ENCODE assay signal across 8 mouse cellular contexts in genomic region chr19:43959162-43959561, GRCm38 (mm10). TPM values are rescaled to one million over a fixed set of nuclear protein-coding genes. Genes with fewer than 3 reads are reported as not detected.
A peak's percentile ranks its signal among the peaks of the same experiment; 100 is the strongest.
DNase-seq lines count a peak whose midpoint lies in the region; ATAC-seq and TF ChIP-seq lines count a peak whose summit lies in the region.

No protein-coding gene starts in this region.

- WGBS in embryonic facial prominence, embryonic 11.5 days, result 31% methylated on average over 2 of the region's 2 CpGs
- 16% methylated on average over 2 of the region's 2 CpGs for WGBS in small intestine, adult 2 months

- no peak overlapping the region for H3K4me3 ChIP-seq in MEL (ENCODE audit: control insufficient read depth in 1 of 2, insufficient read depth in 1 of 2, low read depth in 2 of 2, low read length in 2 of 2)
- H3K4me3 ChIP-seq in embryonic facial prominence, embryonic 11.5 days (ENCODE audit: low read depth, low read length), result no peak overlapping the region
- H3K4me3 ChIP-seq in small intestine, adult 2 months (ENCODE audit: low read depth, low read length), result no peak overlapping the region

- peak; percentile 85 for DNase-seq in MEL (ENCODE audit: low read depth, low spot score)
- peak; percentile 51 to 58 for DNase-seq in adrenal gland, postnatal 4 days (ENCODE audit: low spot score in 2 of 2)
- DNase-seq in embryonic facial prominence, embryonic 11.5 days (ENCODE audit: low spot score), result peak; percentile 78
- peak; percentile 72 to 83 for DNase-seq in heart, postnatal 14 days
- DNase-seq in layer of hippocampus, adult 9-10 months (ENCODE audit: low spot score), result peak; percentile 60
- DNase-seq in lung, postnatal 25 days (ENCODE audit: low spot score), result peak; percentile 70

- H3K9ac ChIP-seq in MEL (ENCODE audit: control insufficient read depth, low read depth, low read length, poor library complexity, severe bottlenecking), result no peak overlapping the region
- no peak overlapping the region for H3K9ac ChIP-seq in embryonic facial prominence, embryonic 11.5 days (replicated peaks; ENCODE audit: low read length)

- H3K9me3 ChIP-seq in MEL (replicated peaks; ENCODE audit: insufficient read depth, low read length), result no peaks in the 10 kb centered on the region
- H3K9me3 ChIP-seq in embryonic facial prominence, embryonic 11.5 days (replicated peaks; ENCODE audit: control insufficient read depth, low read length), result no peaks in the 10 kb centered on the region

- intact Hi-C loops in heart, postnatal 14 days (cut with DNase I), result loop anchor here (1.0 to 5.0 kb wide), 2 partner anchors 107 to 127 kb away; no protein-coding TSS in a partner anchor

- no peak for ATAC-seq in embryonic facial prominence, embryonic 11.5 days (replicated peaks; ENCODE audit: insufficient number of reproducible peaks, low FRiP score, low TSS enrichment, low read depth)
- no peak for ATAC-seq in inflammation-experienced regulatory T-cells, adult 6 months

- no peak for TF ChIP-seq POLR2A in MEL (IDR thresholded peaks at IDR 0.05; ENCODE audit: control insufficient read depth in 1 of 2, insufficient read depth in 1 of 2, low read depth in 1 of 2, low read length in 2 of 2, poor library complexity in 1 of 2)
- no peak for TF ChIP-seq POLR2A in small intestine, adult 2 months (IDR thresholded peaks at IDR 0.05; ENCODE audit: low read depth, low read length)

- H3K36me3 ChIP-seq in MEL (ENCODE audit: control insufficient read depth in 1 of 2, insufficient read depth in 2 of 2, low read length in 2 of 2), result no peaks in the 10 kb centered on the region
- H3K36me3 ChIP-seq in embryonic facial prominence, embryonic 11.5 days (replicated peaks; ENCODE audit: control insufficient read depth, insufficient read depth, low read depth, low read length), result no peaks in the 10 kb centered on the region
- H3K36me3 ChIP-seq in small intestine, adult 2 months (ENCODE audit: control insufficient read depth, insufficient read depth, low read length), result no peaks in the 10 kb centered on the region

- H3K4me1 ChIP-seq in MEL (ENCODE audit: control insufficient read depth in 1 of 2, insufficient read depth in 2 of 2, low read length in 2 of 2), result no peaks in the 10 kb centered on the region
- H3K4me1 ChIP-seq in embryonic facial prominence, embryonic 11.5 days (ENCODE audit: control insufficient read depth, insufficient read depth, low read length), result no peaks in the 10 kb centered on the region
- H3K4me1 ChIP-seq in small intestine, adult 2 months (ENCODE audit: control insufficient read depth, insufficient read depth, insufficient read length, low read length), result peaks cover 17% of the 10 kb centered on the region

- H3K4me2 ChIP-seq in embryonic facial prominence, embryonic 11.5 days (ENCODE audit: low read depth, low read length), result no peak overlapping the region

- TF ChIP-seq EP300 in MEL (IDR thresholded peaks at IDR 0.05; ENCODE audit: low read depth in 1 of 2, low read length in 2 of 2), result no peak

- peak; percentile 70 for TF ChIP-seq RAD21 in MEL (IDR thresholded peaks at IDR 0.05; ENCODE audit: low read depth, low read length)

- H3K27ac ChIP-seq in MEL (ENCODE audit: control insufficient read depth, low read depth, low read length), result no peak overlapping the region
- H3K27ac ChIP-seq in embryonic facial prominence, embryonic 11.5 days (replicated peaks; ENCODE audit: low read depth, low read length), result no peak overlapping the region
- no peak overlapping the region for H3K27ac ChIP-seq in small intestine, adult 2 months (ENCODE audit: insufficient read depth, low read depth, low read length)

- H3K27me3 ChIP-seq in MEL (ENCODE audit: control insufficient read depth in 1 of 2, insufficient read depth in 2 of 2, low read length in 2 of 2), result peaks cover 0 to 12% of the 10 kb centered on the region in 2 experiments; a peak in 3 of 4 replicates
- no peaks in the 10 kb centered on the region for H3K27me3 ChIP-seq in embryonic facial prominence, embryonic 11.5 days (ENCODE audit: control insufficient read depth, insufficient read depth, low read length)
- H3K27me3 ChIP-seq in small intestine, adult 2 months (ENCODE audit: control insufficient read depth, insufficient read depth, low read length), result no peaks in the 10 kb centered on the region

- no peaks in the 10 kb centered on the region for H3K79me2 ChIP-seq in MEL (ENCODE audit: control insufficient read depth, insufficient read depth, low read length, poor library complexity)

- TF ChIP-seq CTCF in MEL (IDR thresholded peaks at IDR 0.05 in 2 of 3, conservative IDR thresholded peaks at IDR 0.05 in 1 of 3; ENCODE audit: control insufficient read depth in 1 of 3, insufficient read depth in 1 of 3, low read depth in 2 of 3, low read length in 3 of 3, poor library complexity in 1 of 3, severe bottlenecking in 1 of 3), result peak; percentile 96 to 100 (median 96)
- peak; percentile 95 for TF ChIP-seq CTCF in small intestine, adult 2 months (IDR thresholded peaks at IDR 0.05; ENCODE audit: extremely low read depth, insufficient read length, insufficient replicate concordance, low read depth, low read length)

TF ChIP-seq in MEL, 35 proteins besides CTCF, POLR2A, EP300 and RAD21:
- TF ChIP-seq NELFE (IDR thresholded peaks at IDR 0.05; ENCODE audit: low read depth, low read length), result no peak
- no peak for TF ChIP-seq UBTF (IDR thresholded peaks at IDR 0.05; ENCODE audit: borderline replicate concordance, insufficient read depth, low read depth, low read length)
- TF ChIP-seq GATA1 (IDR thresholded peaks at IDR 0.05; ENCODE audit: low read depth, low read length), result no peak
- TF ChIP-seq RCOR1 (IDR thresholded peaks at IDR 0.05; ENCODE audit: low read depth, low read length), result no peak
- peak; percentile 22; the same call in 1 of the 2 replicates for TF ChIP-seq MAX (IDR thresholded peaks at IDR 0.05; ENCODE audit: low read length)
- no peak for TF ChIP-seq MEF2A (IDR thresholded peaks at IDR 0.05; ENCODE audit: extremely low read depth, insufficient replicate concordance, low read depth, low read length, poor library complexity, severe bottlenecking)
- peak; percentile 54 for TF ChIP-seq ZC3H11A (IDR thresholded peaks at IDR 0.05; ENCODE audit: low read depth, low read length)
- TF ChIP-seq SMC3 (IDR thresholded peaks at IDR 0.05; ENCODE audit: low read depth, low read length), result peak; percentile 90
- no peak for TF ChIP-seq MAFK (IDR thresholded peaks at IDR 0.05; ENCODE audit: borderline replicate concordance, low read depth, low read length)
- no peak for TF ChIP-seq E2F4 (IDR thresholded peaks at IDR 0.05; ENCODE audit: borderline replicate concordance, low read depth, low read length)
- no peak for TF ChIP-seq ETS1 (IDR thresholded peaks at IDR 0.05; ENCODE audit: low read depth, low read length)

RNA-seq across cellular contexts. Expression of gene Dnmbp, which starts 19.2 kb away (rescaled TPM):
- 5.4 and 6.2 TPM in 2 replicates for total RNA-seq in MEL (2012; rRNA removed)
- 1 to 10 TPM in 1 of 2 experiments, not detected in 1; 9.4 TPM for polyA plus RNA-seq in MEL (2012; ENCODE audit: insufficient read depth in 1 of 2, insufficient read length in 2 of 2, low read depth in 1 of 2, low replicate concordance in 2 of 2, missing spikeins in 1 of 2)
- 10 to 100 TPM; 22.6 to 23.1 TPM for total RNA-seq in adrenal gland, postnatal 4 days (2021)
- 15.7 and 17.3 TPM in 2 replicates for polyA plus RNA-seq in embryonic facial prominence, embryonic 11.5 days (2014; fragmentation: Nextera tagmentation; extraction: Ambion mirVana)
- 1 to 10 TPM; 8.3 to 9.9 TPM for total RNA-seq in heart, postnatal 14 days (2021)
- 19.4 and 53.4 TPM in 2 replicates for polyA plus RNA-seq in small intestine, adult 2 months (2012; rRNA removed)
- 1 to 10 TPM; 3.5 to 7.0 (median 6.7) TPM for polyA plus RNA-seq in inflammation-experienced regulatory T-cells, adult 6 months (2017; shearing (Covaris generic))

RNA-seq across cellular contexts. Expression of gene Cpn1, which starts 27.2 kb away (rescaled TPM):
- total RNA-seq in MEL (2012; rRNA removed), result 0.27 and 0.39 TPM in 2 replicates
- polyA plus RNA-seq in MEL (2012; ENCODE audit: insufficient read depth in 1 of 2, insufficient read length in 2 of 2, low read depth in 1 of 2, low replicate concordance in 2 of 2, missing spikeins in 1 of 2), result under 1 TPM in 1 of 2 experiments, not detected in 1; 0.33 TPM
- total RNA-seq in adrenal gland, postnatal 4 days (2021), result 10 to 100 TPM; 15.0 to 17.9 TPM
- not detected in 2 replicates for polyA plus RNA-seq in embryonic facial prominence, embryonic 11.5 days (2014; fragmentation: Nextera tagmentation; extraction: Ambion mirVana)
- under 1 TPM in 1 of 2 experiments, not detected in 1; 0.12 TPM for total RNA-seq in heart, postnatal 14 days (2021)
- 0.96 and 11.3 TPM in 2 replicates for polyA plus RNA-seq in small intestine, adult 2 months (2012; rRNA removed)
- not detected for polyA plus RNA-seq in inflammation-experienced regulatory T-cells, adult 6 months (2017; shearing (Covaris generic))
